Mouse (Mus musculus): ENCODE results near the gene Olfr1373.

GRCm38 (mm10) chr11:52129621-52130450 is 15.5 kb downstream of the Olfr1373 start:
- no peak for TF ChIP-seq POLR2A (IDR thresholded peaks at IDR 0.05; ENCODE audit: low read depth, low read length)
- TF ChIP-seq CTCF (IDR thresholded peaks at IDR 0.05; ENCODE audit: borderline replicate concordance, insufficient read depth, low read length), result no peak
